Mouse (Mus musculus): ENCODE results near the gene Rflnb. TPM values are rescaled to one million over a fixed set of nuclear protein-coding genes. Genes with fewer than 3 reads are reported as not detected.

Rflnb gene
- total RNA-seq (2014; rRNA removed; ENCODE audit: low replicate concordance) (15.6 and 16.4 TPM in 2 replicates), polyA plus RNA-seq (2015; fragmentation: Nextera tagmentation; extraction: Ambion mirVana) (22.9 and 24.1 TPM in 2 replicates)

- under 1% methylated on average over 67 of the region's 112 CpGs for WGBS
- Histone ChIP-seq H3K27me3 (ENCODE audit: control insufficient read depth, insufficient read depth, low read length) (no peaks in the 10 kb centered on the region), H3K4me1 (ENCODE audit: control insufficient read depth, insufficient read depth) (peaks cover 5% of the 10 kb centered on the region; the same call in 1 of the 2 replicates), H3K27ac (ENCODE audit: low read depth) (peak within 1 kb of the TSS; percentile 71), H3K9me3 (replicated peaks; ENCODE audit: control insufficient read depth, low read length) (no peaks in the 10 kb centered on the region), H3K4me2 (ENCODE audit: low read depth, low read length) (peak within 1 kb of the TSS; percentile 78), H3K36me3 (replicated peaks; ENCODE audit: control insufficient read depth, insufficient read depth, low read length) (no peaks in the 10 kb centered on the region), H3K9ac (replicated peaks; ENCODE audit: low read depth, low read length) (peak within 1 kb of the TSS; percentile 68), H3K4me3 (ENCODE audit: low read depth, low read length) (peak within 1 kb of the TSS; percentile 65)
- ATAC-seq (ENCODE audit: insufficient read depth, low read depth): peak; percentile 96
- TF ChIP-seq EP300 (IDR thresholded peaks at IDR 0.05; ENCODE audit: low read depth) (no peak), CTCF (IDR thresholded peaks at IDR 0.05; ENCODE audit: low read depth) (peak; percentile 33)
- peak; percentile 84 for DNase-seq (ENCODE audit: low spot score)
These were observed at the start of gene Rflnb for GRCm38 (mm10) chr11:76027139-76028071. TSS of gene Rflnb (minus strand) at chr11:76027782.

GRCm38 (mm10) chr11:76077341-76077740 is 49.8 kb upstream of the Rflnb start:
- no peak for ATAC-seq (ENCODE audit: insufficient read depth, low read depth)
- TF ChIP-seq CTCF (IDR thresholded peaks at IDR 0.05; ENCODE audit: low read depth) (no peak), EP300 (IDR thresholded peaks at IDR 0.05; ENCODE audit: low read depth) (no peak)
- Histone ChIP-seq H3K4me2 (ENCODE audit: low read depth, low read length) (no peak overlapping the region), H3K27me3 (ENCODE audit: control insufficient read depth, insufficient read depth, low read length) (no peaks in the 10 kb centered on the region), H3K27ac (ENCODE audit: low read depth) (no peak overlapping the region), H3K9ac (replicated peaks; ENCODE audit: low read depth, low read length) (no peak overlapping the region), H3K9me3 (replicated peaks; ENCODE audit: control insufficient read depth, low read length) (no peaks in the 10 kb centered on the region), H3K4me3 (ENCODE audit: low read depth, low read length) (no peak overlapping the region), H3K4me1 (ENCODE audit: control insufficient read depth, insufficient read depth) (peaks cover 13% of the 10 kb centered on the region), H3K36me3 (replicated peaks; ENCODE audit: control insufficient read depth, insufficient read depth, low read length) (peaks cover 34% of the 10 kb centered on the region)
- WGBS: 69% methylated on average over 6 of the region's 6 CpGs
- no peak for DNase-seq (ENCODE audit: low spot score)

- ATAC-seq (ENCODE audit: insufficient read depth, low read depth) (no peak), DNase-seq (ENCODE audit: low spot score) (no peak)
- WGBS: 73% methylated on average over 11 of the region's 11 CpGs
- H3K4me1 ChIP-seq (ENCODE audit: control insufficient read depth, insufficient read depth): peaks cover 14% of the 10 kb centered on the region
- no peaks in the 10 kb centered on the region for H3K27me3 ChIP-seq (ENCODE audit: control insufficient read depth, insufficient read depth, low read length)
- no peak overlapping the region for H3K27ac ChIP-seq (ENCODE audit: low read depth)
- H3K36me3 ChIP-seq (replicated peaks; ENCODE audit: control insufficient read depth, insufficient read depth, low read length): peaks cover 12% of the 10 kb centered on the region; the same call in 1 of the 2 replicates
- no peak overlapping the region for H3K9ac ChIP-seq (replicated peaks; ENCODE audit: low read depth, low read length)
- H3K9me3 ChIP-seq (replicated peaks; ENCODE audit: control insufficient read depth, low read length): no peaks in the 10 kb centered on the region
- no peak overlapping the region for H3K4me3 ChIP-seq (ENCODE audit: low read depth, low read length)
- H3K4me2 ChIP-seq (ENCODE audit: low read depth, low read length): no peak overlapping the region
- TF ChIP-seq CTCF (IDR thresholded peaks at IDR 0.05; ENCODE audit: low read depth): no peak
These were observed 46.9 kb upstream of the Rflnb start for GRCm38 (mm10) chr11:76074296-76075093.

- no peaks in the 10 kb centered on the region for H3K9me3 ChIP-seq (replicated peaks; ENCODE audit: control insufficient read depth, low read length)
- H3K27ac ChIP-seq (ENCODE audit: low read depth): no peak overlapping the region
- H3K36me3 ChIP-seq (replicated peaks; ENCODE audit: control insufficient read depth, insufficient read depth, low read length): no peaks in the 10 kb centered on the region; the same call in 1 of the 2 replicates
- H3K4me2 ChIP-seq (ENCODE audit: low read depth, low read length): no peak overlapping the region
- no peaks in the 10 kb centered on the region for H3K27me3 ChIP-seq (ENCODE audit: control insufficient read depth, insufficient read depth, low read length)
- WGBS: 77% methylated on average over 6 of the region's 6 CpGs
- DNase-seq (ENCODE audit: low spot score) (no peak), ATAC-seq (ENCODE audit: insufficient read depth, low read depth) (no peak)
- no peak overlapping the region for H3K9ac ChIP-seq (replicated peaks; ENCODE audit: low read depth, low read length)
- TF ChIP-seq EP300 (IDR thresholded peaks at IDR 0.05; ENCODE audit: low read depth): no peak
- no peak for TF ChIP-seq CTCF (IDR thresholded peaks at IDR 0.05; ENCODE audit: low read depth)
- H3K4me1 ChIP-seq (ENCODE audit: control insufficient read depth, insufficient read depth): peaks cover 29% of the 10 kb centered on the region
- no peak overlapping the region for H3K4me3 ChIP-seq (ENCODE audit: low read depth, low read length)
These were observed 42.2 kb upstream of the Rflnb start for GRCm38 (mm10) chr11:76069816-76070215.

- no peaks in the 10 kb centered on the region for H3K27me3 ChIP-seq (ENCODE audit: control insufficient read depth, insufficient read depth, low read length)
- H3K9me3 ChIP-seq (replicated peaks; ENCODE audit: control insufficient read depth, low read length): no peaks in the 10 kb centered on the region
- no peak overlapping the region for H3K27ac ChIP-seq (ENCODE audit: low read depth)
- no peak overlapping the region for H3K4me3 ChIP-seq (ENCODE audit: low read depth, low read length)
- H3K4me1 ChIP-seq (ENCODE audit: control insufficient read depth, insufficient read depth): peaks cover 19% of the 10 kb centered on the region
- TF ChIP-seq EP300 (IDR thresholded peaks at IDR 0.05; ENCODE audit: low read depth) (no peak), CTCF (IDR thresholded peaks at IDR 0.05; ENCODE audit: low read depth) (no peak)
- no peaks in the 10 kb centered on the region; the same call in 1 of the 2 replicates for H3K36me3 ChIP-seq (replicated peaks; ENCODE audit: control insufficient read depth, insufficient read depth, low read length)
- no peak overlapping the region for H3K9ac ChIP-seq (replicated peaks; ENCODE audit: low read depth, low read length)
- 81% methylated on average over 15 of the region's 15 CpGs for WGBS
- ATAC-seq (ENCODE audit: insufficient read depth, low read depth): no peak
- DNase-seq (ENCODE audit: low spot score): no peak
- H3K4me2 ChIP-seq (ENCODE audit: low read depth, low read length): no peak overlapping the region
These were observed 39.1 kb upstream of the Rflnb start for GRCm38 (mm10) chr11:76066563-76067156.
